Mouse (Mus musculus): Measurements from ENCODE around the gene Ncan. TPM values are rescaled to one million over a fixed set of nuclear protein-coding genes. Genes with fewer than 3 reads are reported as not detected.
"Not testable (repeated sequence)": the region's sequence is repeated elsewhere in the genome, so short reads cannot be mapped to it uniquely, and the experiment has no call there.

Ncan gene
- polyA plus RNA-seq, 2 experiments from 2014 or later: not detected

DNA sequence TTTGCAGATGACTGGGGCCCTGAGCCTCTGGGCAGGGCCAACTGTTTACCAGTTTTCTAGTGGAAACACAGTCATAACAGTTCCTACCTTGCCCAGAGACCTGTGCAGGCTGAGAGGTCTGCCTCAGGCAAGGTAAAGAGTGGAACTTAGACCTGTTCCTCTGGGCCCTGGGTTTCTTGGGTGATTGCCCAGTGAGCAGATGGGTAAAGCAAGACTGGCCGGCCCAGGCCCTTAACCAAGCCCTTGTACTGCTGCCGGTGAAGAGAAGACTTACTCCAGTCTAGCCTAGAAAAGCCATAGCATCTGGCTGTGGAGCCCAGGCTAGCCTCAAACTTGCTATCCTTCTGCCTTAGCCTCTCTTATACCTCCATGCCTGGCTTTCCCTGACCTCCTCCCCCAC is 38.7 kb downstream of the Ncan start:
- no peak for ATAC-seq

DNA sequence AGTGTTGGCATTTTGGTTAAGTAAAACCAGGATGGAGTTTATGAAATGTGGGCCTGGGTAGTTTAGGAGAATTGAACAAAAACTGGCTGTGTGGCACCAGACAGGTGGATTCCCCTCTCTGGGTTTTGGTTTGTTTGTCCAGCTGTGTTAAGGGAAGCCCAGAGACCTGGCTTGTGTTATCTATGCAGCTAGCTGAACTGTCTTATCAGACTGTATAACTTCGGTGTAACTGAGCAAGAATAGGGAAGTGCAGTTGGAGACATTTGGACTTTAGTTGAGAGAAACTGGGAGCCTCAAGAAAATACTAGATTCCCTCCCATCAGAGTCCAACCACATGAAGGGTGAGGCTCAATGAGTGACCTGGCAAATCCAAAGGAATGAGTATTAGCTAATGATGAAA is 47.0 kb downstream of the Ncan start:
- ATAC-seq: no peak

DNA sequence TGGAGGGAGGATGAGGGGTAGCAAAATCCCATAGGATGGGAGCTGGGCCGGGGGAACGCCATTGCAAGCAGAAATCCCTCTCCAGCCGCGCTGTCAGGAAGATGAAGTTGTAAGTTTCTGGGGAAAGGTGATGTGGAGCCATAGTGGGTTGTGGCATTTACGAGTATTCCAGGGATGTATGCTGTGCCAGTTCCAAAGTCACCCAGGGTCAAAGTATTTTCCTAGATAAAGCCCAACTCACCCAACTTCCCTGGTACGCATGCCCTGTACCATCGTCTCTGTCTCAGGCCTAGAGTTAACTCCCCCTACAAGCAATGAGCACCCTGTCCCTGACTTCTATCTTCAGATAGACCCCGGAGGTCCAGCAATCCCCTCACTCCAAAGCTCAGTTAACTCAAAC is 47.6 kb downstream of the Ncan start:
- ATAC-seq: no peak

DNA sequence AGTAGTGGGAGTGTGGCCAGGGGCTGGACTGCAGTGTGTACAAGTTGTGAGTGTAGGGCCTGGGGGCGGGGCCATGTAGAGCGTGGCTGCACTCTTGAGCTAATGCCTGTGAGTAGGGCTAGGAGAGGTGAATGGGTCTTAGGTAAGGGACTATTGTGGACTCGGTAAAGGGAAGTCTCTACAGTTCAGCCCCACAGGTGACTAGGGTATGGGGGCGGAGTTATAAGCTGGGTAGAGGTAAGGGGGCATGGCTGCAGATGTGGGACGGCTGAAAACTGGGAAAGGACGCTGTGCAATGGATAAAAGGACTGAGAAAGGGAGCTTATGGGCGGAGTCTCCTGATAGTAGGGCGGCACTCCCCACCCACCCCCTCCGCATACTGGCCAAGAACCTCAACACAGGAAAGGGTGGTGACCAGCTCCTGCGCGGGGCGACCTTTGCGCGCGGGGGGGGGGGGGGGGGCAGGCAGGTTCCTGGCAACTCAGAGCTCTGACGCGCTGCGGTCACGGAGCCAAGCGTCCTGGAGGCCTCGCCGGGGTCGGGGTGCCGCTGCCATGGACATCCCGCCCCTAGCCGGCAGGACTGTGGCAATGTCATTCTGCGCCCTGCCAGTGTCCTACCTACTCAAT is 48.1 kb downstream of the Ncan start, which contains the start of gene Tm6sf2:
Gene Tm6sf2 (plus strand): TSS at position 484 of the 629 bp plus-strand sequence.
- no peak for ATAC-seq

DNA sequence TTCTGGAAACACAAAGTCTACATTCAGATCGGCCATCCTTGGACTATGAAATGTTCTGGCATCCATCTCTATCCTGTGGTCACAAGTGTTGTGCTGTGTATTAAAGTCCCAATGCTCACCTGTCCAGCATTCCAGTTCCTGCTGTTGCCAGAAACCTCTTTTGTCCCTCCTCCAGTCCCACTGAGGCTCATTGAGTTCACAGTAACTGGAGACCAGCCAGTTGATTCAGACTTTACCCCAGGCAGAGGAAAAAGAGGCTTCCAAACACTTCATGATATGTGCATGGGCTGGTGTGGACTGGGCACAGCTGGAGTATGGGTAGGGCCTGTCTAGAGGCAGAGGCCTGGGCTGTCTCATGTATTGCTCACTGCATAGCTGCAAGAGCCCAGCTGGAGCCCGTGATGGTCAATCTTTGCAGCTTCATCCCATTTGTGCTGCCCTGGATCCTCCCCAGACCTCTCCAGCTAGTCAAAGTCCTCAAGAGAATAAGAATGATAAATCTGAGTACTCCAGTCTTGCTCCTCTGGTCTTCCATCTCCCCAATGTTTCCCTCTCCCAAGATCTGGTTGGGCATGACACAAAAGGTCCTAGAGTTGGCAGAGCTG is 48.7 kb downstream of the Ncan start:
- ATAC-seq: no peak

DNA sequence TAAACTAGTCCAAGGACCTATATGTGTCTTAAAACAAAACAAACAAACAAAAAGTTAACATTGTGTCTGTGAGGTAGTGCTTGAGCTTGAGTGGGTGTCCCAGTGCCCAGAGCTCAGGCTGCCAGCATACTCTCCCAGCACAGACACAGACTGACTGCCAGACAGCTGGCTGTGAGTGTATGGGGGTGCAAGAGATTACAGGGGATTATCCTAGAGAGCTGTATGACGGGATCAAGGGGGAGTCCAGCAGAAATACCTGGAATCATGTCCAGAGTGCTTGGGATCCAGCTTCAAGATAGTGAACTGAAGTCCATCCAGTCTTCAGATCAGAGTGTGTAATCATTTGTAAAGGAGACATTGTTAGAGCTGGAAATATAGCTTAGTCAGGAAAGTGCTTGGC is 63.0 kb downstream of the Ncan start:
- no peak for ATAC-seq

DNA sequence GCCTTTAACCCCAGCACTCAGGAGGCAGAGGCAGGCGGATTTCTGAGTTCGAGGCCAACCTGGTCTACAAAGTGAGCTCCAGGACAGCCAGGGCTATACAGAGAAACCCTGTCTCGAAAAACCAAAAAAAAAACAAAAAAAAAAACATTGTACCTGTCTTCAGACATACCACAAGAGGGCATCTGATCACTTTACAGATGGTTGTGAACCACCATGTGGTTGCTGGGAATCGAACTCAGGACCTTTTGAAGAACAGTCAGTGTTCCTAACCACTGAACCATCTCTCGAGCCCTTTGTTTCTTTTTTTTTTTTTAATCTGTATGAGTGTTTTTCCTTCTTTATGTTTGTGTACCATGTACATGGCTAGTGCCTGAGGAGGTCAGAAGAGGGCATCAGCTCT is 70.2 kb downstream of the Ncan start:
- ATAC-seq: not testable (repeated sequence)

DNA sequence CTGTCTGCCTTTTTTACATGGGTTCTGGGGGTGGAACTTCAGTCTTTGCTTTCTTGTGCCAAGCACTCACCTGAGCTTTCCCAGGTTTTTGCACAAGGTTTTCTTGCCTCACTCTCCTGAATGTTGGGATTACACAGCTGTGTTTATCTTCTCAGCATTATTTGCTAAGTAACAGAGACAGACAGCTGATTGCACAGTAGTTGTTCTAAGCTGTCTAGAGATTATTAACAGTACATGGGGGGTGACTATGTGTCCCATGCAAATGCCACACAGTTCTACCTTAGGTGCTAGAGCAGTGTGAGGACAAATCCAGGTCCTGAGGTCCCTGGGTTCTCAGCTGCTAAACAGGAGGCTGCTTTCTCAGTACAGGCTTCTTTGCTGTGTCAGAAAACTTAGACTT is 71.0 kb downstream of the Ncan start:
- no peak for ATAC-seq

DNA sequence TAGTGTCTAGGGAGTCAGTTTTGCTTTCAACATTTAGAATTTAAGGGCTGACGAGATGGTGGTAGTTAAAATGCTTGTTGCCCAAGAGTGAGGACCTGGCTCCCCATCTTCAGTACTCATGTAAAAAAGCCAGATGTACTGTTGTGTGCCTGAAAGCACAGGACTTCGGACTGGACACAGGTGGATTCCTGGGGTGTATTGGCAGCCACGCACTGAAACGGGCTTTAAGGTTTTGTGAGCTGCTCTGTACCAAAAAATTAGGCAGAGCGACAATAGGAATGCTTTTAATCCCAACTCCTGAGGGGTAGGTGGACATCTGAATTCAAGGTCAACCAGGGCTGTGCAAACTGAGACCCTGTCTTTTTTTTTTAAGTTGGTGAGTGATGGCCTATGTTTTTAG is 76.7 kb downstream of the Ncan start:
- ATAC-seq: no peak

Other genes starting within 250 kb of the Ncan start
- not detected for gene Cilp2, start 233.2 kb downstream of the Ncan start, polyA plus RNA-seq (2017; shearing (Covaris generic))
- gene Tssk6, start 218.7 kb downstream of the Ncan start, polyA plus RNA-seq (2017; shearing (Covaris generic)): not detected
- 100 to 1,000 TPM; 231 to 276 TPM for gene Ndufa13, start 218.3 kb downstream of the Ncan start, polyA plus RNA-seq (2017; shearing (Covaris generic))
- gene Yjefn3, start 218.2 kb downstream of the Ncan start, polyA plus RNA-seq (2017; shearing (Covaris generic)): under 1 TPM in 1 of 2 experiments, not detected in 1; 0.82 TPM
- gene Gatad2a, start 124.5 kb downstream of the Ncan start, polyA plus RNA-seq (2017; shearing (Covaris generic)): 10 to 100 TPM; 22.9 to 25.8 TPM
- gene Mau2, start 78.1 kb downstream of the Ncan start, polyA plus RNA-seq (2017; shearing (Covaris generic)): 10 to 100 TPM; 36.4 to 50.1 TPM
- gene Sugp1, start 78.1 kb downstream of the Ncan start, polyA plus RNA-seq (2017; shearing (Covaris generic)): 10 to 100 TPM; 45.0 to 46.4 TPM
- gene Tm6sf2, start 47.9 kb downstream of the Ncan start, polyA plus RNA-seq (2017; shearing (Covaris generic)): under 1 TPM; 0.34 to 0.69 TPM
- not detected for gene Hapln4, start 37.4 kb downstream of the Ncan start, polyA plus RNA-seq (2017; shearing (Covaris generic))
- 10 to 100 TPM; 34.3 to 56.0 TPM for gene Nr2c2ap, start 10.5 kb upstream of the Ncan start, polyA plus RNA-seq (2017; shearing (Covaris generic))
- gene Rfxank, start 18.3 kb upstream of the Ncan start, polyA plus RNA-seq (2017; shearing (Covaris generic)): 10 to 100 TPM; 36.2 to 58.5 TPM
- 100 to 1,000 TPM in 1 of 2 experiments, 10 to 100 TPM in 1; 98.5 to 112 TPM for gene Borcs8, start 18.6 kb upstream of the Ncan start, polyA plus RNA-seq (2017; shearing (Covaris generic))
- gene Mef2b, start 18.8 kb upstream of the Ncan start, polyA plus RNA-seq (2017; shearing (Covaris generic)): not detected
- 10 to 100 TPM; 17.4 to 27.3 TPM for gene Tmem161a, start 51.5 kb upstream of the Ncan start, polyA plus RNA-seq (2017; shearing (Covaris generic))
- 1 to 10 TPM; 4.9 to 6.3 TPM for gene Slc25a42, start 91.4 kb upstream of the Ncan start, polyA plus RNA-seq (2017; shearing (Covaris generic))
- 10 to 100 TPM; 18.7 to 23.3 TPM for gene Sugp2, start 113.4 kb upstream of the Ncan start, polyA plus RNA-seq (2017; shearing (Covaris generic))
- 1 to 10 TPM; 6.6 to 7.6 TPM for gene Armc6, start 113.6 kb upstream of the Ncan start, polyA plus RNA-seq (2017; shearing (Covaris generic))
- gene Homer3, start 162.0 kb upstream of the Ncan start, polyA plus RNA-seq (2017; shearing (Covaris generic)): under 1 TPM in 1 of 2 experiments, not detected in 1; 0.66 TPM
- 10 to 100 TPM; 44.3 to 46.8 TPM for gene Ddx49, start 181.6 kb upstream of the Ncan start, polyA plus RNA-seq (2017; shearing (Covaris generic))
- 100 to 1,000 TPM; 312 to 332 TPM for gene Cope, start 181.6 kb upstream of the Ncan start, polyA plus RNA-seq (2017; shearing (Covaris generic))
- not detected for gene Cers1, start 194.9 kb upstream of the Ncan start, polyA plus RNA-seq (2017; shearing (Covaris generic))
- gene Gdf1, start 208.9 kb upstream of the Ncan start, polyA plus RNA-seq (2017; shearing (Covaris generic)): under 1 TPM in 1 of 2 experiments, not detected in 1; 0.79 TPM
- gene Upf1, start 232.4 kb upstream of the Ncan start, polyA plus RNA-seq (2017; shearing (Covaris generic)): 10 to 100 TPM; 12.1 to 15.3 TPM

All from activated CD4-positive, CD25-positive, alpha-beta regulatory T cell, adult 4 months (primary cell).